Comparison of ENCODE assay signal across 23 mouse cellular contexts in the genomic region with DNA sequence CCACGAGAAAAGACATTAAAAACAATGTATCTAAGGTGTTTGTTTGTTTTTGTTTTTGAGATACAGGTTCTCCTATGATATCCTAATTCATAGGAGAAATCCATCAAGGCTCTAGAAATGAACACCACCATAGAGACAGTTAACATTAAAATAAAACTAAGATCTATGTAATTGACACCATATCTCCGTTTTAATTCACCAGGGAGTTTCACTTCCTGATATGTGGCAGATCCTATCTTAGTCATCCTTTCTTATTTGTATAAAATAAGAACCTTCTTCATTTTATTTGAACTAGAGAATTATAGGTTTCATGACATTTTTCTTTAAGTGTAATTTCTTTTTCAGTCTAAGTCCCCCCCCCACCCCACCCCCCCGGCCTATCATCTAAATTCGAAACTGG.
A peak's percentile ranks its signal among the peaks of the same experiment; 100 is the strongest.
DNase-seq lines count a peak whose midpoint lies in the region; ATAC-seq lines count a peak whose summit lies in the region.
"Had no signal": no experiment of that assay in that cellular context is flagged by ENCODE, and none has a peak within 500 bp of the region (broad histone marks: within the 10 kb centered on the region; RNA-seq: fewer than 3 reads in every experiment).

No protein-coding gene starts in this region.

- no peaks in the 10 kb centered on the region for H3K36me3 ChIP-seq in hindbrain, embryonic 12.5 days
- H3K36me3 ChIP-seq: G1E had no signal

- H3K4me2 ChIP-seq in hindbrain, embryonic 12.5 days (replicated peaks), result no peak overlapping the region

- peak; percentile 20 for DNase-seq in A20 (ENCODE audit: low read depth, low spot score)
- DNase-seq in B cell, adult 2 months, result no peak
- no peak for DNase-seq in cerebellum, postnatal 14 days
- no peak for DNase-seq in left cerebral cortex, adult 18-20 months (ENCODE audit: low spot score in 2 of 2)
- DNase-seq: adrenal gland, adult 2 months; adrenal gland, adult 8-10 months; adrenal gland, postnatal 10 days; adrenal gland, postnatal 14 days; adrenal gland, postnatal 25 days; adrenal gland, postnatal 36 days; cerebellum, adult 11 months; cerebellum, adult 11-12 months; cerebellum, adult 18-20 months; cerebellum, adult 2 months had no signal

- no peak overlapping the region for H3K27ac ChIP-seq in hindbrain, embryonic 12.5 days

- WGBS in hindbrain, embryonic 12.5 days, result 93% methylated on average over 4 of the region's 4 CpGs

- no peak overlapping the region for H3K9ac ChIP-seq in hindbrain, embryonic 12.5 days

- peak; percentile 71 for ATAC-seq in common myeloid progenitor, adult 5-6 weeks (replicated peaks; ENCODE audit: low read depth, poor library complexity, severe bottlenecking)
- ATAC-seq in granulocyte monocyte progenitor cell, adult 5-6 weeks (replicated peaks; ENCODE audit: poor library complexity, severe bottlenecking), result peak; percentile 75
- ATAC-seq in megakaryocyte progenitor cell, adult 5-6 weeks (replicated peaks; ENCODE audit: poor library complexity), result peak; percentile 58
- ATAC-seq in hindbrain, embryonic 12.5 days (ENCODE audit: low FRiP score), result no peak
- ATAC-seq: activated CD4-positive, CD25-positive, alpha-beta regulatory T cell, adult 4 months; CD4-positive, CD25-positive, alpha-beta regulatory T cell, adult 4 months; Patski had no signal

- no peaks in the 10 kb centered on the region for H3K27me3 ChIP-seq in hindbrain, embryonic 12.5 days
- H3K27me3 ChIP-seq: CH12.LX, Patski had no signal

- no peaks in the 10 kb centered on the region for H3K9me3 ChIP-seq in hindbrain, embryonic 12.5 days (replicated peaks)
- H3K9me3 ChIP-seq: G1E had no signal

- H3K4me3 ChIP-seq in hindbrain, embryonic 12.5 days, result no peak overlapping the region

- H3K4me1 ChIP-seq in hindbrain, embryonic 12.5 days, result no peaks in the 10 kb centered on the region
